Mouse (Mus musculus): ENCODE data around the gene Ccm2l.
A peak's percentile ranks its signal among the peaks of the same experiment; 100 is the strongest.

The Ccm2l gene

GRCm38 (mm10) chr2:153065747-153066508, at the start of gene Ccm2l:
TSS of gene Ccm2l (plus strand) at chr2:153065955.
- no peak for DNase-seq

DNA sequence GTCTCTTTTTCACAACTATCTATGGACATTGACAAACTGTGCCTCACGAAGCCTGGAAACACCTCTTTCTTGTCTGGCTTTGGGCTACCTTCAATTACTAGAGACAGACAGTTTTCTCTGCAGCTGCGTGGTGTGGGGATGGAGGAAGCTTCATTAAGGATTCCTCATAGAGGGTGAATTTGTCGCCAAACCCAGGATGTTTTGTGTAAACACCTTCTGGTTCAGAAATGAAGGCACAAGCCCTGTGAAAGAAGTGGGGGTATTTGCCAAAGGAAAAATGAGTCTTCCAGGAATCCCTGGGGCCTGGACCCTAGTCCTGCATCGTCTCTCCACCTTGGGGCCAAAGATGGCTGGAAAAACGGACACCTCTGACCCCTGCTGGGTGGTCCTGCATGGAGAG, 49.0 kb upstream of the Ccm2l start:
- DNase-seq, result no peak

DNA sequence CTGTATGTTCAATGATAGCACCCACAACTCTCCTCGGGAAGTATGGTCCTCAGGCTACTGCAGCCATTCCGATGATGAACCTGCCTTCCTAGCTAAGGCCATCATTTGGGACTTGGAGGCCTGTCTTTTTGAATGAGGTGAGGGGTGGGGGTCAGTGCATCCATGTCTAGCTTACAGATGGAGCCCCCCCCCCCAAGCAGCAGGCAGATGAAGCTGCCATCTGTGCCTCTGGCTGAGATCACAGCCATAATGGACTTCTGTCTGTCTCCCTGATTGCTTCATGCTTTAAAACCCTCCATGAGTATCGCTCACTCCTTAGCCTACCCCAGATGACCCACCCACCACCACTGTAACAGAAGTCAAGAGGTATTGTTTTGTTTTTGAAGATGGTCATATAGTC, 46.4 kb upstream of the Ccm2l start:
- DNase-seq, result no peak

- no peak for DNase-seq
Observed at GRCm38 (mm10) chr2:153021163-153021562, 44.6 kb upstream of the Ccm2l start.

DNA sequence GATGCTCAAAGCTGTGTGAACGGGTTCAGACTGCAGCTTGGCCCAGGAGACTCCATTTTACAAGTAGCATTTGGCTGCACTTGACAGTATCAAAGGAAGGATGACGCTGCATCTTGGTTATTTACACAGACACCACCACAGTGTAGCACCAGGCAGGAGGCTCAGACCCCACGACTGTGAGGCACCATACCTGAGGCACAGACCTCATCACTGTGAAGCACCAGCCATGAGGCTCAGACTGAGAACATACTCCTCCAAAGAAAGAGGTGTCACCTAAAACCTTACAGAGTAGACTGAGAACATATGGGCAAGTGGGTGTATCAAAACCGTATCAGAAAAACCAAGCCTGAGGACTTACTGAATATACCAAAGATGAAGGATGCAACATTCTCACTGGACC, 42.9 kb upstream of the Ccm2l start:
- DNase-seq, result no peak

GRCm38 (mm10) chr2:153026052-153026451, 39.7 kb upstream of the Ccm2l start:
- no peak for DNase-seq

DNA sequence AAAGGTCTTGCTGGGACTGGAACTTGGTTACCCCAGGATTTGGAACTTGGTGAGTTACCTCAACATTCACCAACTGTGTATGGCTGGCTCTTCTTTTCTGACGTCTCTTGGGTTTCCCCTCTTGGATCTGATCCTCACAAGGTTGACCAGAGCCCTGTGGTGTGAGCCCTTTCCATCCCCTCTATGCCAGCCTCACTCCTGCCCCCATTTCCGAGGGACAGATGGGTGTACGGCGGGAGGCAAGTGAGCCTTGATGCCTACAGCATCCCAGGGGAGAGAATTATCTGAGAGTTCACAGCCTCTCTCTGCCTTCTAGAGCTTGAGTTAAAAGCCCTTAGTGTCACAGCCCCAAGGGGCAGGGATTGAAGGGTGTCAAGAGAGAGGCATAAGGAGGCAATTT, 38.3 kb upstream of the Ccm2l start:
- no peak for DNase-seq

- no peak for DNase-seq
Observed at GRCm38 (mm10) chr2:153030422-153030821, 35.3 kb upstream of the Ccm2l start.

DNA sequence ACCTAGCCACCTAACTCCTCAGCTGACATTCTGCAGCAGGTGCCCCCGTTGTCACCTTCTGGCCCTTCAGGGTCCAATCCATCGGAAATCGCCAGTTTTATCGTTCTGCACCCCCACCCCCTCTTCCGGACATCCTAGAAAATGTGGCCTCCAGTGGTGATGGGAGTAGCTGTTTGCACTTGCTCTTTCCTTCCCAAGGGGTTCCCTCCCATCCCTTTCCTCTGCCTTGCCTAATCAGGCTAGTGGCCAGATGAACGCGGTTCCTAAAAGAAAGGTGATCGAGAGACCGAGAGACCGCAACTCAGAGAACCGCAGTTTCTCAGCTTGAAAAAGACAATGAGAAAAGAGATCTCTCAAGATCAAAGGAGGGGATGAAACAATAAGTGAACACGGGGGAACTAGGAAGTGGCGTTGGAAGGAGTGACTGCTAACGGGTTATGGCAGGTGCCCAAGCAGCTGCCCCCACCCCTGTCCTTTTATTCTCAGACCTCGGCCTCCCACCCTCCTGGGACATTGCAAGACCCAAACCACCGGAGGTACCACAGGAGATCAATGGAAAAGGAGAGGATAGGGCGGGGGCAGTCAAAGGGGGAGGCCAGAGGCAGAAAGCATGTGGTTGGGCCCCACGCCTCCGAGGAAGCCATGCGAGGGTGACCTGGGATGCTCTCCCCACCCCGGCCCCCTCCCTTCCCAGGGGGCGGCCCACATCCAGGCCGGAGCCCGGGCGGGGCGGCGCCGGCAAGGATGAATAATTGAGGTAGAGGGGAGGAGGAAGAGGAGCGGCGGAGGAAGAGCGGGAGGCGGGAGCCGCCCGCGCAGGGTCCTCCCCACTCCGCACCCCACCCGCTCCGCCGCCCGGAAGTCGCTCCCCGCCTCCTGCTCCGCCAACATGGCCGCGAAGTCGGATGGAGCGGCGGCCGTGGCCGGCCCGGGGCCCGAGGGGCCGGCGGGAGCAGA, 34.4 kb upstream of the Ccm2l start, which contains the start of gene Xkr7:
Gene Xkr7 (plus strand): TSS at position 727 of the 957 bp plus-strand sequence.
- peak; percentile 73 for DNase-seq

DNA sequence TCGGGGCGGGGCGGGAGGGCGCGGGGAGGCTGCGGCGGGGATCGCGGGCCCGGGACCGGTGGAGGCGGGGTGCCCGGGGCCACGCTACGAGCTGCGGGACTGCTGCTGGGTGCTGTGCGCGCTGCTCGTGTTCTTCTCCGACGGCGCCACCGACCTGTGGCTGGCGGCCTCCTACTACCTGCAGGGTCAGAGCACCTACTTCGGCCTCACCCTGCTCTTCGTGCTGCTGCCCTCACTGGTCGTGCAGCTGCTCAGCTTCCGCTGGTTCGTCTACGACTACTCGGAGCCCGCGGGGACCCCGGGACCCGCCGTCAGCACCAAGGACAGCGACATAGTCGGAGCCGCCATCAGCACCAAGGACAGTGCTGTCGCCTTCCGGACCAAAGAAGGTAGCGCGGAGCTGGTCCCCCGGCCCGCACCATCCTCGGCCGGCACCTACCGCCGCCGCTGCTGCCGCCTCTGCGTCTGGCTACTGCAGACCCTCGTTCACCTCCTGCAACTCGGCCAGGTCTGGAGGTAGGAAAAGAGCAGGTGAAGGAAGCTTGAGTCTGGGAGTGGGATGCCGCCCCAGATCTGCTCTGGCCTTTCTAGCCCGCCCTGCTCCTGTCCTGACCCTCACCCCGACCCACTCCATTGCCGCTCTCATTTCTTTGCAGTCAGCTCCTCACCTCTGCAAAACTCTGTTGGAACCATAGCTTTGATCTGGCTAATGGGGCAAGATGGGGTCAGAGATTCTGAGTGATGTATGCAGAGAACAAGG, 33.5 kb upstream of the Ccm2l start:
- no peak for DNase-seq

DNA sequence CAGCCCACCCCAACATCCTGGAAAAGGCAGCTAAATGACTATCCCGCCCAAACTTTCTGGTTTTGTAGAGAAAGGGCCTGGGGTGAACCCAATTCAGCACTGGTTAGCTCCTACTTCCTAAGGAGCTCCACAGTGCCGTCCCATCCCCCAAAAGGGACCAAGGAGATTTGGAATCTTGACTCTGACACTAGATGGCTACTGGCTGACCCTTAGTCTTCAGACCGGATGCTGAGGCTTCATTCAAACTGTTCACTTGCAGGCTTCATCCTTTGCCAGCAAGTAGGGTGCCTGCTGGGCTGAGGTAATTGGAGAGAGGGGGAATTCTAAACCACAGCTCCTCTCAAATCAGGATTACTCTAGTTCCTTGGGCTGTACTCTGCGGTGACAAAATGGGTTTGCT, 32.8 kb upstream of the Ccm2l start:
- DNase-seq, result no peak

DNA sequence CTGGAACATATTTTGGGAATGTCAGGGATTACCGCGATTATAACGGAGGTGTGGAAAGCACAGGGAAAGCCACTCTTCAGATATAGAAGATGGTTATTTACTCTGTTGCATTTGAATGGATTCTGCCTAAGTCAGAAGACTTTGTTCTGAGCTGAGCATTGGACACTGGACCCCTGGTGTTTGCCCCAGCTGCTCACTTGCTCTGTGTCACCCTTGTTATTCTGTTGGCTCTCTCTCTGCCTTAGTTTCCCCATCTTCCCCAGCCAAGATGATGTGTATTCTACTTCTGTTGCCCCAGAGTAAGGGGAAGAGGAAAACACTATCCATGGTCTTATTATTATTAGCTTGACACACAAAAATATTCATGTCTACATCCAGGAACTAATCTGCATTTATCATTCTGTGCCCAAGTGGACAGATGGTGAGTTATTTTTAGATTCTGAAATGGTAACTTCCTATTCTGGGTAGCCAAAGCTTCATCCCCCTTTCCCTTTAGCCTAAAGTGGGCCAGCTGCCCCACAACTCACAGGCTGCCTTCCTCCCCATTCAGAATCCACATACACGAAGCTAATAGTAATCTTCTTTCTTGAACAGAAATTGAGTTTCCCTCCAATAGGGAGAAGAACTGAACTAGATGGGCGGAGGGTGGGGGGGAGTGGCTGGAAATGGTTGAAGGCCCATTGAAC, 32.1 kb upstream of the Ccm2l start:
- peak; percentile 69 for DNase-seq

DNA sequence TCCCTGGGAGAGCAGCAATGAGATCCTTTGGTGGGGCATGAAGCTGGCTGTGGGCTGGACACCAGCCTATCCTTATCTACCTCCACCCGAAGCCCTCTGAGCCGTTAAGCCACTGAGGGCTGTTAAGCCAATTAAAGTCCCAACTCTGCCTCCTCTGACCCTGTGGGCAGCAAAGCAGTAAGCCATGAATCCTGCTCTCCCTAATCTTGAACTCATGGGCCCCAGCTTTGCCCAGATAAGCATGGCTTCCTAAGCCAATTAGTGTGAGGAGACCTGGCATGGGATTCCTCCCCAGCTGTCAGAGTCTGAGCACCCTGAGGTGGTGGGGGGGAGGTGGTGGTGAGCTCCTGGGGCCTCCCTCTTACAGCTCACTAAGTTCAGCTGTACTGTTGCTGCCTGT, 29.1 kb upstream of the Ccm2l start:
- DNase-seq, result no peak

GRCm38 (mm10) chr2:153043886-153044285, 21.9 kb upstream of the Ccm2l start:
- no peak for DNase-seq

GRCm38 (mm10) chr2:153045884-153046299, 19.9 kb upstream of the Ccm2l start:
- no peak for DNase-seq

- DNase-seq, result peak; percentile 78
Observed at GRCm38 (mm10) chr2:153047828-153048465, 17.8 kb upstream of the Ccm2l start.

GRCm38 (mm10) chr2:153049288-153049996, 16.3 kb upstream of the Ccm2l start:
- DNase-seq, result peak; percentile 96

DNA sequence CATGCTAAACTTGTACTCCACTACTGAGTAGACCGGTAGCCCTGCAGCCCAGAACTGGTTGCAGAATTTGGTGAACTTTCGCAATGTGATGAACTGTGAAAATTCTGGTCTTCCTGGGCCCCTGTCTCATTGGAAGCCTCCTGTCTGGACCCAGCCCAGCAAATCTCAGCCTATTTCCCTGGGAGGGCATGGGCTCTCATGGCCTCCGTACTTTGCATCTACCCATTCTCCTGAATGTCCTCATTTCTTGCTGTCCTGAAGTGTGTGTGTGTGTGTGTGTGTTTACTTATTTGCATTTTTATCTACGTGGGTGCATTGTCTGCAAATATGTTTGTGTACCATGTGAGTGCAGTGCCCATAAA, 15.8 kb upstream of the Ccm2l start:
- no peak for DNase-seq

DNA sequence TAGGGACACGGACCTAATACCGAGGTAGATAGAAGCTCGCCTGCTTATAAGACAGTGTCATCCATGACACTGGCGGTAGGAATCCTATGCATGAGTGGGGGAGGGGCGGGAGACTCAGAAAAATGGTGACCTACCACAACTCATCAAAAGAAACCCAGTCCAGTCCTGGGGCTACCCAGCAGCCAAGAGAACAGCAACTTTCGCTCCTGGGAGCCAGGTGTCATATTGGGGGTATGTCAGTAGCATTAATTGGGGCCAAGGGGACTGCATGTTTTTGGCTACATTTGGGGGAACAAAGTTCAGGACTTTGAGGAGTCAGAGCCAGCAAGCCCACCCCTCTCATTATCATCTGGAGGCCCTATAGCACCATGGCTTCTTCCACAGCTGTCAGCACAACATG, 14.7 kb upstream of the Ccm2l start:
- DNase-seq, result no peak

- DNase-seq, result no peak
Observed at GRCm38 (mm10) chr2:153051537-153051936, 14.2 kb upstream of the Ccm2l start.

DNA sequence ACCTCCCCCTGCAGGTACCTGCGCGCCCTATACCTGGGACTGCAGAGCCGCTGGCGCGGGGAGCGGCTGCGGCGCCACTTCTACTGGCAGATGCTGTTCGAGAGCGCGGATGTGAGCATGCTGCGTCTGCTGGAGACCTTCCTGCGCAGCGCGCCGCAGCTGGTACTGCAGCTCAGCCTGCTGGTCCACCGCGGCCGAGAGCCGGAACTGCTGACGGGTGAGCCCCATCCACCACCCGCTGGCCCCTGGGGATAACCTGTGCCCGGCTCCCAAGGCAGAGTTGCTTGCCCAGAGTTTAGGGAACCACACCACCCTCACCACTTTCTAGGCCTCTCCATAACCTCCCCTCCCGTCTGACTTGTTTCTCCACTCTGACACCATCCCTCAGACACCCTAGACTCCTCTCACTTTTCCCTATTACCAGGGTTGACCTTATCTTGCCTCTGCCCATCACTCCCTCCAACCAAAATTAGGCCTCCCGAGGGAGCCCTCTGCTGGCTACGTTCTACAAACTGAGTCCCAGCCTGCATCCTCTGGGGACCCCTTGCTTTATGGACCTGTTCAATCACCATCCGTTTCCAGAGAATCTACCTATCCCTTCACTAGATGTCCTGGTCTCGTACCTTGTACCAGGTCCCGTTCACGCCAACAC, 12.9 kb upstream of the Ccm2l start:
- DNase-seq, result no peak
